Mouse (Mus musculus) forebrain, embryonic 16.5 days (tissue): ENCODE measurements around the gene Olfr576. TPM values are rescaled to one million over a fixed set of nuclear protein-coding genes. Genes with fewer than 3 reads are reported as not detected.

Experiments
- ATAC-seq: fragments of 200-750 bp; cut with Nextera tagmentation; 2 replicates; pipeline ENCODE4 v1.8.0; 2017; ENCODE audit warnings: mild to moderate bottlenecking, moderate library complexity
- H3K27ac ChIP-seq: fragments of 300-500 bp; sonication (generic); 2 replicates; pipeline ENCODE4 v1.5.1; 2014; ENCODE audit warnings: low read length, control low read depth
- H3K27me3 ChIP-seq: fragments of 300-500 bp; sonication (generic); replicated peaks from 2 replicates; pipeline ENCODE4 v1.6.1; 2014; ENCODE audit warnings: low read length; ENCODE audit not compliant: control insufficient read depth, insufficient read depth
- H3K36me3 ChIP-seq: fragments of 300-500 bp; sonication (generic); 2 replicates; pipeline ENCODE4 v1.6.1; 2014; ENCODE audit not compliant: control insufficient read depth, insufficient read depth
- H3K4me1 ChIP-seq: fragments of 300-500 bp; sonication (generic); replicated peaks from 2 replicates; pipeline ENCODE4 v1.6.1; 2014; ENCODE audit warnings: low read length; ENCODE audit not compliant: control insufficient read depth, insufficient read depth
- H3K4me2 ChIP-seq: fragments of 300-500 bp; sonication (generic); 2 replicates; pipeline ENCODE4 v1.6.1; 2014; ENCODE audit warnings: mild to moderate bottlenecking, low read length, control low read depth
- H3K4me3 ChIP-seq: fragments of 300-500 bp; sonication (generic); replicated peaks from 2 replicates; pipeline ENCODE4 v1.5.1; 2014; ENCODE audit warnings: mild to moderate bottlenecking, low read length, control low read depth
- H3K9ac ChIP-seq: fragments of 300-500 bp; sonication (generic); replicated peaks from 2 replicates; pipeline ENCODE4 v1.6.1; 2014; ENCODE audit warnings: low read depth, low read length, control low read depth
- H3K9me3 ChIP-seq: fragments of 300-500 bp; sonication (generic); 2 replicates; pipeline ENCODE4 v1.6.1; 2016; ENCODE audit warnings: low read length; ENCODE audit not compliant: control insufficient read depth
- WGBS: fragments of 180-500 bp; shearing (Covaris S2); extraction: QIAGEN DNeasy Blood & Tissue Kit; methylation state at CpG from one replicate; pipeline ENCODE4 v1.1.7; 2014; 5-methylcytosine and 5-hydroxymethylcytosine counted together
- polyA plus RNA-seq: library from polyadenylated mRNA; unstranded; fragments of >200 nt; fragmentation: Nextera tagmentation; extraction: Ambion mirVana; gene quantifications from 2 replicates; pipeline ENCODE4 v1.2.1, GENCODE M21; 2015

The Olfr576 gene
- polyA plus RNA-seq, 1 experiment from 2014 or later = not detected

GRCm38 (mm10) chr7:102948167-102948566 lies 14.3 kb upstream of the Olfr576 start, which contains the start of gene Olfr574:
Gene Olfr574, plus strand, starts transcription at chr7:102948467.
- no peaks in the 10 kb centered on the region for H3K9me3 ChIP-seq
- H3K36me3 ChIP-seq = no peaks in the 10 kb centered on the region
- WGBS = 100% methylated on average over 1 of the region's 1 CpGs
- H3K4me2 ChIP-seq = no peak within 1 kb of the TSS
- ATAC-seq = no peak
- H3K27me3 ChIP-seq = no peaks in the 10 kb centered on the region
- H3K4me1 ChIP-seq = no peaks in the 10 kb centered on the region
- no peak within 1 kb of the TSS for H3K9ac ChIP-seq
- H3K27ac ChIP-seq = no peak within 1 kb of the TSS
- no peak within 1 kb of the TSS for H3K4me3 ChIP-seq

- 83% methylated on average over 1 of the region's 1 CpGs for WGBS
- no peaks in the 10 kb centered on the region for H3K27me3 ChIP-seq
- no peak overlapping the region for H3K4me3 ChIP-seq
Measured at GRCm38 (mm10) chr7:102950732-102951131, 11.7 kb upstream of the Olfr576 start.

GRCm38 (mm10) chr7:102958137-102958536 lies 4.3 kb upstream of the Olfr576 start:
- Histone ChIP-seq H3K4me3 (no peak overlapping the region), H3K9me3 (no peaks in the 10 kb centered on the region), H3K4me2 (no peak overlapping the region), H3K36me3 (no peaks in the 10 kb centered on the region), H3K9ac (no peak overlapping the region), H3K4me1 (no peaks in the 10 kb centered on the region), H3K27ac (no peak overlapping the region), H3K27me3 (no peaks in the 10 kb centered on the region)
- no peak for ATAC-seq
- WGBS = 77% methylated on average over 3 of the region's 3 CpGs

More at GRCm38 (mm10) chr7:102950732-102951131, 11.7 kb upstream of the Olfr576 start:
- Histone ChIP-seq H3K36me3 (no peaks in the 10 kb centered on the region), H3K27ac (no peak overlapping the region), H3K4me1 (no peaks in the 10 kb centered on the region), H3K4me2 (no peak overlapping the region), H3K9me3 (no peaks in the 10 kb centered on the region), H3K9ac (no peak overlapping the region)
- ATAC-seq = no peak

- Histone ChIP-seq H3K36me3 (no peaks in the 10 kb centered on the region), H3K4me2 (no peak within 1 kb of the TSS), H3K4me1 (no peaks in the 10 kb centered on the region), H3K4me3 (no peak within 1 kb of the TSS), H3K9me3 (no peaks in the 10 kb centered on the region), H3K27ac (no peak within 1 kb of the TSS), H3K27me3 (no peaks in the 10 kb centered on the region), H3K9ac (no peak within 1 kb of the TSS)
- WGBS = 70% methylated on average over 1 of the region's 1 CpGs
- ATAC-seq = no peak
Measured at GRCm38 (mm10) chr7:102958593-102958992, 3.9 kb upstream of the Olfr576 start, which contains the start of gene Olfr575. Gene Olfr575, minus strand, starts transcription at chr7:102958775.

GRCm38 (mm10) chr7:102974399-102974798 lies 11.9 kb downstream of the Olfr576 start:
- Histone ChIP-seq H3K36me3 (no peaks in the 10 kb centered on the region), H3K4me3 (no peak overlapping the region), H3K4me2 (no peak overlapping the region), H3K9ac (no peak overlapping the region), H3K27ac (no peak overlapping the region), H3K4me1 (no peaks in the 10 kb centered on the region), H3K27me3 (no peaks in the 10 kb centered on the region), H3K9me3 (no peaks in the 10 kb centered on the region)
- ATAC-seq = no peak
- 45% methylated on average over 1 of the region's 1 CpGs for WGBS

- Histone ChIP-seq H3K4me2 (no peak within 1 kb of the TSS), H3K27me3 (no peaks in the 10 kb centered on the region), H3K9me3 (no peaks in the 10 kb centered on the region), H3K27ac (no peak within 1 kb of the TSS), H3K4me3 (no peak within 1 kb of the TSS), H3K9ac (no peak within 1 kb of the TSS), H3K4me1 (no peaks in the 10 kb centered on the region), H3K36me3 (no peaks in the 10 kb centered on the region)
- ATAC-seq = no peak
- WGBS = 87% methylated on average over 2 of the region's 2 CpGs
Measured at GRCm38 (mm10) chr7:102975843-102976242, 13.4 kb downstream of the Olfr576 start, which contains the start of gene Olfr577. Gene Olfr577, minus strand, starts transcription at chr7:102975943.

GRCm38 (mm10) chr7:102989224-102989623 lies 26.8 kb downstream of the Olfr576 start, which contains the start of gene Olfr578:
Gene Olfr578, minus strand, starts transcription at chr7:102989324.
- Histone ChIP-seq H3K27me3 (no peaks in the 10 kb centered on the region), H3K36me3 (no peaks in the 10 kb centered on the region), H3K9me3 (no peaks in the 10 kb centered on the region), H3K4me1 (no peaks in the 10 kb centered on the region), H3K9ac (no peak within 1 kb of the TSS), H3K4me3 (no peak within 1 kb of the TSS), H3K27ac (no peak within 1 kb of the TSS), H3K4me2 (no peak within 1 kb of the TSS)
- WGBS = 78% methylated on average over 3 of the region's 3 CpGs
- ATAC-seq = no peak

Other genes with a start within 250 kb of the Olfr576 start
- not detected in 2 replicates for gene Olfr33, start 243.6 kb upstream of the Olfr576 start, polyA plus RNA-seq
- gene Olfr559, start 235.2 kb upstream of the Olfr576 start, polyA plus RNA-seq = not detected in 2 replicates
- not detected in 2 replicates for gene Olfr560, start 203.3 kb upstream of the Olfr576 start, polyA plus RNA-seq
- not detected in 2 replicates for gene Olfr78, start 203.2 kb upstream of the Olfr576 start, polyA plus RNA-seq
- not detected in 2 replicates for gene Olfr561, start 191.4 kb upstream of the Olfr576 start, polyA plus RNA-seq
- gene Olfr564, start 159.2 kb upstream of the Olfr576 start, polyA plus RNA-seq = not detected in 2 replicates
- gene Olfr566, start 103.9 kb upstream of the Olfr576 start, polyA plus RNA-seq = not detected in 2 replicates
- not detected in 2 replicates for gene Olfr568, start 85.5 kb upstream of the Olfr576 start, polyA plus RNA-seq
- not detected in 2 replicates for gene Olfr569, start 71.8 kb upstream of the Olfr576 start, polyA plus RNA-seq
- 0.20 TPM in 1 of 2 replicates, not detected in the other for gene Olfr570, start 68.1 kb upstream of the Olfr576 start, polyA plus RNA-seq
- not detected in 2 replicates for gene Olfr571, start 45.1 kb upstream of the Olfr576 start, polyA plus RNA-seq
- gene Olfr572, start 38.3 kb upstream of the Olfr576 start, polyA plus RNA-seq = not detected in 2 replicates
- gene Olfr573-ps1, start 20.1 kb upstream of the Olfr576 start, polyA plus RNA-seq = not detected in 2 replicates
- gene Olfr574, start 14.2 kb upstream of the Olfr576 start, polyA plus RNA-seq = not detected in 2 replicates
- not detected in 2 replicates for gene Olfr575, start 3.9 kb upstream of the Olfr576 start, polyA plus RNA-seq
- not detected in 2 replicates for gene Olfr577, start 13.3 kb downstream of the Olfr576 start, polyA plus RNA-seq
- gene Olfr578, start 26.7 kb downstream of the Olfr576 start, polyA plus RNA-seq = not detected in 2 replicates
- gene Olfr582, start 75.4 kb downstream of the Olfr576 start, polyA plus RNA-seq = not detected in 2 replicates
- not detected in 2 replicates for gene Olfr583, start 88.6 kb downstream of the Olfr576 start, polyA plus RNA-seq
- gene Olfr584, start 119.2 kb downstream of the Olfr576 start, polyA plus RNA-seq = not detected in 2 replicates
- gene Olfr585, start 135.1 kb downstream of the Olfr576 start, polyA plus RNA-seq = not detected in 2 replicates
- gene Olfr586, start 163.0 kb downstream of the Olfr576 start, polyA plus RNA-seq = not detected in 2 replicates
- not detected in 2 replicates for gene Olfr588-ps1, start 178.2 kb downstream of the Olfr576 start, polyA plus RNA-seq
- gene Olfr589, start 193.7 kb downstream of the Olfr576 start, polyA plus RNA-seq = not detected in 2 replicates
- not detected in 2 replicates for gene Olfr591, start 215.7 kb downstream of the Olfr576 start, polyA plus RNA-seq
- gene Olfr592, start 222.1 kb downstream of the Olfr576 start, polyA plus RNA-seq = not detected in 2 replicates
- not detected in 2 replicates for gene Olfr593, start 249.2 kb downstream of the Olfr576 start, polyA plus RNA-seq